Mouse (Mus musculus): ENCODE measurements around the gene Tfeb. TPM values are rescaled to one million over a fixed set of nuclear protein-coding genes. Genes with fewer than 3 reads are reported as not detected.

Tfeb gene
- polyA plus RNA-seq, 1 experiment from 2014 or later, result 5.6 TPM

DNA sequence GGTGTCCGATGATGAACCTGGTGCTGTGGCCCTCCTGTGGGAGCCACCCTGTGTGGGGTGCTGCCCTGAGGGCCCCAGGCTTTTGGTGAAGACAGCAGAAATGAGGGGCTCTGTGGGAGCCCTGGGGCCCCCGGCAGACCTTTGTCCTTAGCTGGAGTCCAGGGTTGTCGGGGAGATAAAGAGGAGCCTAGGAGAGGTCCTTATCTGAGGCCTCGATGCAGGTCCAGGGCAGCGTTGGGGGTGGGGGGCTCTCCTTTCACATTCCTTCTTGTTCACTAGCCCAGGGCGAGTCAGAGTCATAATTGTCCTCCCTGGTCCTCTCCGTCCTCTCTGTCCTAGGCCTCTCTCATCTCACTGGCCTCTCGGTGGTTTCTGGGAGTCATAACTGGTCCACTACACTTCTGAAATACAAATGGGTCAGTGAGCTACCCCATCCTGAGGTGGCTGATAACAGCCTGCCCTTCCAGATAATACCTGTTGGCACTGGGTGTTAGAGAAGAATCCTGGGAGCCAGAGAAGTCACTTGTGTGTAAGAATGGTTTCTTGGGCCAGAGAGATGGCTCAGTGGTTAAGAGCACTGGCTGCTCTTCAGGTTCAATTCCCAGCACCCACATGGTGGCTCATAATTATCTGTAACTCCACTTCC lies 16.4 kb downstream of the Tfeb start:
- Histone ChIP-seq H3K9me3 (ENCODE audit: control insufficient read depth, low read length) (no peaks in the 10 kb centered on the region), H3K4me1 (ENCODE audit: control insufficient read depth, insufficient read depth, low read length) (0 out of 2 replicates have a peak, but pooled peaks cover 2% of the 10 kb centered on the region), H3K4me3 (ENCODE audit: low read depth, low read length) (no peak overlapping the region), H3K27me3 (ENCODE audit: control insufficient read depth, insufficient read depth, low read length) (no peaks in the 10 kb centered on the region), H3K27ac (replicated peaks; ENCODE audit: low read depth, low read length) (no peak overlapping the region), H3K4me2 (ENCODE audit: low read depth, severe bottlenecking) (no peak overlapping the region), H3K9ac (ENCODE audit: low read length) (no peak overlapping the region), H3K36me3 (ENCODE audit: control insufficient read depth, insufficient read depth, low read length) (no peaks in the 10 kb centered on the region)
- WGBS, result 78% methylated on average over 8 of the region's 8 CpGs
- DNase-seq (ENCODE audit: low spot score) (no peak), ATAC-seq (ENCODE audit: insufficient number of reproducible peaks, low FRiP score, low TSS enrichment, low read depth) (no peak)

DNA sequence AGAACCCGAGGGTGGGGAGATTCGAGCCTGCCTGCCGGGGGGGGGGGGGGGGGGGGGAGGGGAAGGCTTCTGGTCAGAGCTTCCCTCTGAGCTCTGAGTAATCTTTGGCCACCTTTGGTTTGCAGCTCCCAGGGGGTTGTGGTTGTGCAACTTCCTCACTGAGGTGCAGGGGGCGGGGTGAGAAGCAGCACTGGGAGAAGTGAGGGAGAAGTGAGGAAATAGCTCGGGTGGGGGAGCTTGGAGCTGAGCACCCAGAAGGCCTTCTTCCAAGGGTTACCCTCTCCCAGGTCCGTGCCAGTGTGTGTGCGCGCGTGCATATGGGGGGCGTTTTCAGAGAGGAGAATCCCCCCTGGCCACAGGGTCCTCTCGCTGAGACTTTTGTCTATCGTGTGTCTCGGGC lies 17.4 kb downstream of the Tfeb start:
- Histone ChIP-seq H3K4me3 (ENCODE audit: low read depth, low read length) (no peak overlapping the region), H3K4me2 (ENCODE audit: low read depth, severe bottlenecking) (no peak overlapping the region), H3K9me3 (ENCODE audit: control insufficient read depth, low read length) (no peaks in the 10 kb centered on the region), H3K9ac (ENCODE audit: low read length) (no peak overlapping the region), H3K27me3 (ENCODE audit: control insufficient read depth, insufficient read depth, low read length) (no peaks in the 10 kb centered on the region), H3K4me1 (ENCODE audit: control insufficient read depth, insufficient read depth, low read length) (no peaks in the 10 kb centered on the region), H3K27ac (replicated peaks; ENCODE audit: low read depth, low read length) (no peak overlapping the region), H3K36me3 (ENCODE audit: control insufficient read depth, insufficient read depth, low read length) (no peaks in the 10 kb centered on the region)
- WGBS, result 75% methylated on average over 12 of the region's 13 CpGs
- no peak for DNase-seq (ENCODE audit: low spot score)
- no peak for ATAC-seq (ENCODE audit: insufficient number of reproducible peaks, low FRiP score, low TSS enrichment, low read depth)

DNA sequence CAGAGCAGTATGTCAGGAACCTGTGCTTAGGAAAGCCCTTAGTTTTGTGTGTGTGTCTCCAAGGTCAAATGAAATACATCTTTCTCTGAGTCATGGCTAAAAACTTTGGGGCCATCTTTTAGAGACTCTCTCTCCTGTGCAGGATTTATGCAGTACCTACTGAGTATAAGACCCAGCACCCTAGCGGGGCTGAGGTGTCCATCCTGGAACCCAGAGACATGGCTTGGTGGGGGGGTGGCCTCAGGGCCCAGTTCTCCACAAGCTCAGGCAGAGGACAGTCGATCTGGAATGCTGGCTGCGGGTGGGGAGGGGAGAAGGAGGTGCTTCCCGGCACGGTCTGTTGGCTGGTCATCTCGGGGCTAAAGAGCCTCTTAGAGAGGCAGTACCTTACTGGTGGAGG lies 19.5 kb downstream of the Tfeb start:
- no peak overlapping the region for H3K27ac ChIP-seq (replicated peaks; ENCODE audit: low read depth, low read length)
- 52% methylated on average over 6 of the region's 6 CpGs for WGBS

DNA sequence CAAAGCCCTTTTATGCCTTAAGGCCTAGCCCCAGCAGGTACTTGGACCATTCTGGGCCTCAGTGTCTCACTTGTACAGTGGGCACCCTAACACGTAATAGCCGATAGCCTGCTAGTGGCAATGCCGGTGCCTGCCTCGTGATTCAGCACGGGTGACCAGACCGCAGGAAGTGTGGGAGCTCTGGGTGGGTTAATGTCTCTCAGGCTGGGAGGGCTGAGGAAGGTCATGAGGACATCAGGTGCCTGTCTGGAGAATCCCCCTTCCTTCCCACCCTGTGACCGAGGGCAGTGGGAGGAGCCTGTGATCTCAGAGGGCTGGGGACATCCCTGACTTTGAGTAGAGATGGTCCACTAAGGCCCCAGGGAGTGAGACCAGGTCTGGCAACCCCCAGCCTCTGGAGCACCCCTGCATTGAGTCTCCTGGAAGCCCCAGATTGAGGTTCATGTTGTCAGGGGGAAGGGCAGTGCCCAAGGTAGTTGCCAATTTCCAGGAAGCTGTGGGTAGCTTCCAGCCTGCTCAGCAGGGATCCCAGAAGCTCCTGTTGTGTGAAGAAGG lies 20.3 kb downstream of the Tfeb start:
- Histone ChIP-seq H3K4me2 (ENCODE audit: low read depth, severe bottlenecking) (no peak overlapping the region), H3K9me3 (ENCODE audit: control insufficient read depth, low read length) (no peaks in the 10 kb centered on the region), H3K4me3 (ENCODE audit: low read depth, low read length) (no peak overlapping the region), H3K27me3 (ENCODE audit: control insufficient read depth, insufficient read depth, low read length) (no peaks in the 10 kb centered on the region), H3K27ac (replicated peaks; ENCODE audit: low read depth, low read length) (no peak overlapping the region), H3K4me1 (ENCODE audit: control insufficient read depth, insufficient read depth, low read length) (no peaks in the 10 kb centered on the region), H3K36me3 (ENCODE audit: control insufficient read depth, insufficient read depth, low read length) (no peaks in the 10 kb centered on the region), H3K9ac (ENCODE audit: low read length) (no peak overlapping the region)
- DNase-seq (ENCODE audit: low spot score), result no peak
- no peak for ATAC-seq (ENCODE audit: insufficient number of reproducible peaks, low FRiP score, low TSS enrichment, low read depth)
- 84% methylated on average over 7 of the region's 7 CpGs for WGBS

More for the DNA sequence above, 19.5 kb downstream of the Tfeb start:
- Histone ChIP-seq H3K36me3 (ENCODE audit: control insufficient read depth, insufficient read depth, low read length) (no peaks in the 10 kb centered on the region), H3K27me3 (ENCODE audit: control insufficient read depth, insufficient read depth, low read length) (no peaks in the 10 kb centered on the region), H3K4me3 (ENCODE audit: low read depth, low read length) (no peak overlapping the region), H3K4me2 (ENCODE audit: low read depth, severe bottlenecking) (no peak overlapping the region), H3K9ac (ENCODE audit: low read length) (no peak overlapping the region), H3K9me3 (ENCODE audit: control insufficient read depth, low read length) (no peaks in the 10 kb centered on the region), H3K4me1 (ENCODE audit: control insufficient read depth, insufficient read depth, low read length) (no peaks in the 10 kb centered on the region)
- DNase-seq (ENCODE audit: low spot score) (no peak), ATAC-seq (ENCODE audit: insufficient number of reproducible peaks, low FRiP score, low TSS enrichment, low read depth) (no peak)

GRCm38 (mm10) chr17:47759702-47760410 lies 23.0 kb downstream of the Tfeb start:
- no peaks in the 10 kb centered on the region for H3K4me1 ChIP-seq (ENCODE audit: control insufficient read depth, insufficient read depth, low read length)
- H3K9ac ChIP-seq (ENCODE audit: low read length), result no peak overlapping the region
- H3K36me3 ChIP-seq (ENCODE audit: control insufficient read depth, insufficient read depth, low read length), result no peaks in the 10 kb centered on the region
- 78% methylated on average over 15 of the region's 15 CpGs for WGBS
- ATAC-seq (ENCODE audit: insufficient number of reproducible peaks, low FRiP score, low TSS enrichment, low read depth) (no peak), DNase-seq (ENCODE audit: low spot score) (no peak)
- no peak overlapping the region for H3K4me2 ChIP-seq (ENCODE audit: low read depth, severe bottlenecking)
- no peak overlapping the region for H3K4me3 ChIP-seq (ENCODE audit: low read depth, low read length)
- H3K9me3 ChIP-seq (ENCODE audit: control insufficient read depth, low read length), result no peaks in the 10 kb centered on the region
- H3K27me3 ChIP-seq (ENCODE audit: control insufficient read depth, insufficient read depth, low read length), result no peaks in the 10 kb centered on the region
- H3K27ac ChIP-seq (replicated peaks; ENCODE audit: low read depth, low read length), result no peak overlapping the region

GRCm38 (mm10) chr17:47762028-47762427 lies 25.2 kb downstream of the Tfeb start:
- no peaks in the 10 kb centered on the region for H3K36me3 ChIP-seq (ENCODE audit: control insufficient read depth, insufficient read depth, low read length)
- H3K4me2 ChIP-seq (ENCODE audit: low read depth, severe bottlenecking), result no peak overlapping the region
- H3K4me1 ChIP-seq (ENCODE audit: control insufficient read depth, insufficient read depth, low read length), result no peaks in the 10 kb centered on the region
- WGBS, result 73% methylated on average over 7 of the region's 7 CpGs
- H3K9ac ChIP-seq (ENCODE audit: low read length), result no peak overlapping the region
- no peak for ATAC-seq (ENCODE audit: insufficient number of reproducible peaks, low FRiP score, low TSS enrichment, low read depth)
- H3K4me3 ChIP-seq (ENCODE audit: low read depth, low read length), result no peak overlapping the region
- H3K27me3 ChIP-seq (ENCODE audit: control insufficient read depth, insufficient read depth, low read length), result no peaks in the 10 kb centered on the region
- no peak for DNase-seq (ENCODE audit: low spot score)
- no peaks in the 10 kb centered on the region for H3K9me3 ChIP-seq (ENCODE audit: control insufficient read depth, low read length)
- H3K27ac ChIP-seq (replicated peaks; ENCODE audit: low read depth, low read length), result no peak overlapping the region

GRCm38 (mm10) chr17:47762518-47763340 lies 25.9 kb downstream of the Tfeb start:
- ATAC-seq (ENCODE audit: insufficient number of reproducible peaks, low FRiP score, low TSS enrichment, low read depth) (no peak), DNase-seq (ENCODE audit: low spot score) (no peak)
- no peak overlapping the region for H3K4me2 ChIP-seq (ENCODE audit: low read depth, severe bottlenecking)
- no peak overlapping the region for H3K4me3 ChIP-seq (ENCODE audit: low read depth, low read length)
- no peaks in the 10 kb centered on the region for H3K4me1 ChIP-seq (ENCODE audit: control insufficient read depth, insufficient read depth, low read length)
- WGBS, result 79% methylated on average over 13 of the region's 13 CpGs
- H3K27ac ChIP-seq (replicated peaks; ENCODE audit: low read depth, low read length), result peak overlapping the region; percentile 39; the same call in 1 of the 2 replicates
- no peaks in the 10 kb centered on the region for H3K27me3 ChIP-seq (ENCODE audit: control insufficient read depth, insufficient read depth, low read length)
- H3K9me3 ChIP-seq (ENCODE audit: control insufficient read depth, low read length), result no peaks in the 10 kb centered on the region
- H3K36me3 ChIP-seq (ENCODE audit: control insufficient read depth, insufficient read depth, low read length), result no peaks in the 10 kb centered on the region
- no peak overlapping the region for H3K9ac ChIP-seq (ENCODE audit: low read length)

GRCm38 (mm10) chr17:47765986-47766385 lies 29.2 kb downstream of the Tfeb start:
- Histone ChIP-seq H3K9ac (ENCODE audit: low read length) (no peak overlapping the region), H3K4me1 (ENCODE audit: control insufficient read depth, insufficient read depth, low read length) (no peaks in the 10 kb centered on the region), H3K27ac (replicated peaks; ENCODE audit: low read depth, low read length) (no peak overlapping the region), H3K36me3 (ENCODE audit: control insufficient read depth, insufficient read depth, low read length) (no peaks in the 10 kb centered on the region), H3K9me3 (ENCODE audit: control insufficient read depth, low read length) (no peaks in the 10 kb centered on the region), H3K4me3 (ENCODE audit: low read depth, low read length) (no peak overlapping the region), H3K4me2 (ENCODE audit: low read depth, severe bottlenecking) (no peak overlapping the region), H3K27me3 (ENCODE audit: control insufficient read depth, insufficient read depth, low read length) (no peaks in the 10 kb centered on the region)
- DNase-seq (ENCODE audit: low spot score), result no peak
- WGBS, result 69% methylated on average over 4 of the region's 4 CpGs
- ATAC-seq (ENCODE audit: insufficient number of reproducible peaks, low FRiP score, low TSS enrichment, low read depth), result no peak
